Mouse (Mus musculus): ENCODE results near the gene Gm10338.
"Not testable (repeated sequence)": the region's sequence is repeated elsewhere in the genome, so short reads cannot be mapped to it uniquely, and the experiment has no call there.

DNA sequence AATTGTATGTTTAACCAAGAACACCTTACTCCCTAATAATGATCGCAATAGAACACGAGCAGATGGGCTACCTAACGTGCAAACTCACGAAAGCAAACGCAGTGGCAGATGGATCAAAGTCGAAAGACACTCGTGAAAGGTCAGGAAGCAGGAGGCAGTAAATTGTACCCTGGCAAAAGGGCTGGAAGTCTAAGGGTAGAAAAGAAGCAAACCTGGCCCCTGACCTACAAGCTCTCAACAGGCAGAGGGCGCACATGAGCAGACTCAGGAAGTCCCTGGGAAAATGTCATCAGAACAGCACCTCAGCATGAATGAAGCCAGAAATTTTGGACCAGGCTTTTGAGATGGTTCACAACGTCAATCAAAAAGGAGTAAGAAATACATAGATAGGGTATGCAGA is 28.1 kb downstream of the Gm10338 start:
- not testable (repeated sequence) for TF ChIP-seq CTCF (IDR thresholded peaks at IDR 0.05; ENCODE audit: low read depth, low read length); POLR2A (IDR thresholded peaks at IDR 0.05; ENCODE audit: extremely low read depth, insufficient read depth, low read length)

Data from liver, adult 2 months (tissue).